Mouse (Mus musculus) midbrain, embryonic 14.5 days (tissue): ENCODE measurements at regions not wholly inside any gene's neighbourhood (a gene's known extent, or its start where the extent isn't known, plus 50 kb on each side); places are given as distances from the start of the nearest gene placed in this dataset.

Experiments used
- ATAC-seq: fragments of 200-750 bp; cut with Nextera tagmentation; 2 replicates; pipeline ENCODE4 v1.8.0; 2017; ENCODE audit warnings: moderate number of reproducible peaks, moderate library complexity; ENCODE audit not compliant: low FRiP score, low TSS enrichment
- DNase-seq: peaks from one replicate; pipeline ENCODE4 v3.0.0-alpha.2; 2015
- H3K27ac ChIP-seq: fragments of 300-500 bp; sonication (generic); replicated peaks from 2 replicates; pipeline ENCODE4 v1.5.1; 2014; ENCODE audit warnings: mild to moderate bottlenecking, low read depth, low read length, moderate library complexity
- H3K27me3 ChIP-seq: fragments of 300-500 bp; sonication (generic); 2 replicates; pipeline ENCODE4 v1.6.1; 2014; ENCODE audit warnings: low read length, control low read depth, mixed read lengths; ENCODE audit not compliant: control insufficient read depth, insufficient read depth
- H3K36me3 ChIP-seq: fragments of 300-500 bp; sonication (generic); 2 replicates; pipeline ENCODE4 v1.6.1; 2014; ENCODE audit warnings: low read length, control low read depth; ENCODE audit not compliant: control insufficient read depth, insufficient read depth
- H3K4me1 ChIP-seq: fragments of 300-500 bp; sonication (generic); 2 replicates; pipeline ENCODE4 v1.6.1; 2014; ENCODE audit warnings: mild to moderate bottlenecking, antibody characterized with exemption, low read length, control low read depth; ENCODE audit not compliant: control insufficient read depth, insufficient read depth
- H3K4me2 ChIP-seq: fragments of 300-500 bp; sonication (generic); 2 replicates; pipeline ENCODE4 v1.6.1; 2014; ENCODE audit warnings: mild to moderate bottlenecking, low read length, moderate library complexity
- H3K4me3 ChIP-seq: fragments of 300-500 bp; sonication (generic); replicated peaks from 2 replicates; pipeline ENCODE4 v1.5.1; 2014; ENCODE audit warnings: low read depth, low read length
- H3K9ac ChIP-seq: fragments of 300-500 bp; sonication (generic); replicated peaks from 2 replicates; pipeline ENCODE4 v1.6.1; 2014; ENCODE audit warnings: mild to moderate bottlenecking, low read length, moderate library complexity
- H3K9me3 ChIP-seq: fragments of 300-500 bp; sonication (generic); 2 replicates; pipeline ENCODE4 v1.6.1; 2016; ENCODE audit warnings: low read length, control low read depth, mixed read lengths; ENCODE audit not compliant: control insufficient read depth
- WGBS: fragments of 180-500 bp; shearing (Covaris S2); extraction: QIAGEN DNeasy Blood & Tissue Kit; methylation state at CpG from one replicate; pipeline ENCODE4 v1.1.7; 2014; 5-methylcytosine and 5-hydroxymethylcytosine counted together

GRCm38 (mm10) chr7:95760945-95761661 lies 409.9 kb upstream of the Tenm4 start:
- DNase-seq (peak; percentile 59), ATAC-seq (peak; percentile 58; the same call in 1 of the 2 replicates)
- Histone ChIP-seq H3K36me3 (no peaks in the 10 kb centered on the region), H3K4me2 (peak overlapping the region; percentile 12; the same call in 1 of the 2 replicates), H3K4me1 (peaks cover 7% of the 10 kb centered on the region; the same call in 1 of the 2 replicates), H3K9me3 (no peaks in the 10 kb centered on the region), H3K27ac (no peak overlapping the region), H3K9ac (no peak overlapping the region), H3K4me3 (no peak overlapping the region), H3K27me3 (no peaks in the 10 kb centered on the region)
- WGBS = 28% methylated on average over 12 of the region's 12 CpGs

DNA sequence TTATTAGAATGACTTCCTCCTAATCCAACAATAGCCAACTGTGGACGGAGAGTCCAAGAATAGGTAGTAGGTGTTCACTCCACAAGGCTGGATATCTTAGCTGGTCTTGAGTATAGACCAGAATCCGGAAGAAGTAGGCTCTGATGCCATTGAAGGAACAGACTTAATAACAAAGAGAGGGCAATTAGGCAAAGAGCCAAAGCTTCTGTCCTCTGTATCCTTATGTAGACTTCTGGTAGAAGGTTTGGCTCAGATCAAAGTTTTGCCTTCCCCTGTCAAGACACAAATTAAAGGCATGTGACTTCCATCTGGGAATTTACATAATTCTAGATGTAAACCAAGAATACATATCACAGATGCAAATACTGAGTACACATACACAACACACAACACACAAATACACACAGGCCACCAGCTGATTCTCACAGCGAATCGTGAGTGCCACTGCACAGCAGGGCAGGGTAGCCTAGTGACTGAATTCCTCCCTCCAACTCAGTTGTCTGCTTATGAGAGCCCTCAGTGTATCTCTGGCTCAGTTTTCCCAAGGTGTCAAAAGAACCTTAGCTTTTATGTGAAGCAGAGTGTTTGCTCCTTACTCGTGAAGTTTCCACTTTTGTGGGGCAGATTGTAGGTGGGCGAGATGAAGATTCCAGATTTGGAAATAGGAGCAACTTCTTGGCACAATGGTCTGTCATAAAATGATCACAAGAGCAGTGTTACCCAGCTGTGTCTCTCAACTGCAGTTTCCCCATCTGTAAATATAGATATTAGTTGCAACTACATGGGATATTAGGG lies 404.5 kb upstream of the Tenm4 start:
- Histone ChIP-seq H3K36me3 (no peaks in the 10 kb centered on the region), H3K9me3 (no peaks in the 10 kb centered on the region), H3K27ac (no peak overlapping the region), H3K4me2 (no peak overlapping the region), H3K27me3 (no peaks in the 10 kb centered on the region), H3K4me3 (no peak overlapping the region), H3K9ac (no peak overlapping the region), H3K4me1 (peaks cover 1% of the 10 kb centered on the region; the same call in 1 of the 2 replicates)
- WGBS = 88% methylated on average over 6 of the region's 6 CpGs
- no peak for ATAC-seq
- DNase-seq = no peak

GRCm38 (mm10) chr7:95784523-95784922 lies 386.5 kb upstream of the Tenm4 start:
- Histone ChIP-seq H3K27ac (no peak overlapping the region), H3K27me3 (no peaks in the 10 kb centered on the region), H3K9me3 (no peaks in the 10 kb centered on the region), H3K4me2 (no peak overlapping the region), H3K4me3 (no peak overlapping the region), H3K36me3 (no peaks in the 10 kb centered on the region), H3K4me1 (no peaks in the 10 kb centered on the region), H3K9ac (no peak overlapping the region)
- ATAC-seq (no peak), DNase-seq (no peak)

- Histone ChIP-seq H3K27me3 (no peaks in the 10 kb centered on the region), H3K9me3 (no peaks in the 10 kb centered on the region)
- ATAC-seq = no peak
Measured at GRCm38 (mm10) chr7:95787543-95787942, 383.5 kb upstream of the Tenm4 start.

GRCm38 (mm10) chr7:95787951-95788350 lies 383.1 kb upstream of the Tenm4 start:
- Histone ChIP-seq H3K9ac (no peak overlapping the region), H3K27me3 (no peaks in the 10 kb centered on the region), H3K4me3 (no peak overlapping the region), H3K36me3 (no peaks in the 10 kb centered on the region), H3K4me2 (no peak overlapping the region), H3K27ac (no peak overlapping the region), H3K9me3 (no peaks in the 10 kb centered on the region), H3K4me1 (no peaks in the 10 kb centered on the region)
- WGBS = 78% methylated on average over 3 of the region's 3 CpGs
- no peak for DNase-seq
- no peak for ATAC-seq

More at GRCm38 (mm10) chr7:95787543-95787942, 383.5 kb upstream of the Tenm4 start:
- H3K9ac ChIP-seq = no peak overlapping the region
- no peaks in the 10 kb centered on the region for H3K4me1 ChIP-seq
- H3K4me3 ChIP-seq = no peak overlapping the region
- no peak overlapping the region for H3K27ac ChIP-seq
- WGBS = 79% methylated on average over 1 of the region's 1 CpGs
- no peaks in the 10 kb centered on the region for H3K36me3 ChIP-seq
- no peak overlapping the region for H3K4me2 ChIP-seq
- peak; percentile 39 for DNase-seq

GRCm38 (mm10) chr7:95789424-95789823 lies 381.6 kb upstream of the Tenm4 start:
- 89% methylated on average over 5 of the region's 5 CpGs for WGBS
- H3K27ac ChIP-seq = no peak overlapping the region
- no peaks in the 10 kb centered on the region for H3K4me1 ChIP-seq
- H3K4me3 ChIP-seq = no peak overlapping the region
- H3K9me3 ChIP-seq = no peaks in the 10 kb centered on the region
- no peaks in the 10 kb centered on the region for H3K36me3 ChIP-seq
- no peaks in the 10 kb centered on the region for H3K27me3 ChIP-seq
- ATAC-seq = no peak
- no peak for DNase-seq
- no peak overlapping the region for H3K4me2 ChIP-seq
- H3K9ac ChIP-seq = no peak overlapping the region

- WGBS = 58% methylated on average over 3 of the region's 3 CpGs
- Histone ChIP-seq H3K36me3 (no peaks in the 10 kb centered on the region), H3K4me3 (no peak overlapping the region), H3K4me1 (no peaks in the 10 kb centered on the region), H3K9ac (no peak overlapping the region), H3K27ac (no peak overlapping the region), H3K9me3 (no peaks in the 10 kb centered on the region), H3K4me2 (no peak overlapping the region), H3K27me3 (no peaks in the 10 kb centered on the region)
- DNase-seq (no peak), ATAC-seq (no peak)
Measured at GRCm38 (mm10) chr7:95799022-95799421, 372.0 kb upstream of the Tenm4 start.

- ATAC-seq (no peak), DNase-seq (no peak)
- H3K4me1 ChIP-seq = peaks cover 3% of the 10 kb centered on the region; the same call in 1 of the 2 replicates
- no peak overlapping the region for H3K4me2 ChIP-seq
- H3K9ac ChIP-seq = no peak overlapping the region
- H3K9me3 ChIP-seq = no peaks in the 10 kb centered on the region
- no peaks in the 10 kb centered on the region for H3K27me3 ChIP-seq
- H3K36me3 ChIP-seq = no peaks in the 10 kb centered on the region
- H3K4me3 ChIP-seq = no peak overlapping the region
- H3K27ac ChIP-seq = no peak overlapping the region
- 59% methylated on average over 3 of the region's 3 CpGs for WGBS
Measured at GRCm38 (mm10) chr7:95809626-95810025, 361.4 kb upstream of the Tenm4 start.
